Mouse (Mus musculus) embryonic facial prominence, embryonic 11.5 days (tissue): ENCODE results near the gene Slc36a1. TPM values are rescaled to one million over a fixed set of nuclear protein-coding genes. Genes with fewer than 3 reads are reported as not detected.

Source experiments
- ATAC-seq: fragments of 200-750 bp; cut with Nextera tagmentation; replicated peaks from 2 replicates; pipeline ENCODE4 v1.8.0; 2017; ENCODE audit warnings: low read depth; ENCODE audit not compliant: insufficient number of reproducible peaks, low FRiP score, low TSS enrichment
- DNase-seq: peaks from one replicate; pipeline ENCODE4 v3.0.0-alpha.2; 2015; ENCODE audit warnings: low spot score
- H3K27ac ChIP-seq: fragments of 300-500 bp; sonication (generic); replicated peaks from 2 replicates; pipeline ENCODE4 v1.5.1; 2014; ENCODE audit warnings: mild to moderate bottlenecking, low read depth, low read length, control low read depth
- H3K27me3 ChIP-seq: fragments of 300-500 bp; sonication (generic); 2 replicates; pipeline ENCODE4 v1.6.1; 2014; ENCODE audit warnings: mild to moderate bottlenecking, low read length, moderate library complexity, mixed read lengths; ENCODE audit not compliant: control insufficient read depth, insufficient read depth
- H3K36me3 ChIP-seq: fragments of 300-500 bp; sonication (generic); replicated peaks from 2 replicates; pipeline ENCODE4 v1.6.1; 2014; ENCODE audit warnings: low read depth, mild to moderate bottlenecking, low read length, moderate library complexity, mixed read lengths; ENCODE audit not compliant: control insufficient read depth, insufficient read depth
- H3K4me1 ChIP-seq: fragments of 300-500 bp; sonication (generic); 2 replicates; pipeline ENCODE4 v1.6.1; 2014; ENCODE audit warnings: low read length, mixed read lengths; ENCODE audit not compliant: control insufficient read depth, insufficient read depth
- H3K4me2 ChIP-seq: fragments of 300-500 bp; sonication (generic); 2 replicates; pipeline ENCODE4 v1.6.1; 2014; ENCODE audit warnings: low read depth, mild to moderate bottlenecking, control low read depth, low read length, moderate library complexity
- H3K4me3 ChIP-seq: fragments of 300-500 bp; sonication (generic); 2 replicates; pipeline ENCODE4 v1.5.1; 2014; ENCODE audit warnings: low read depth, low read length, control low read depth
- H3K9ac ChIP-seq: fragments of 300-500 bp; sonication (generic); replicated peaks from 2 replicates; pipeline ENCODE4 v1.6.1; 2014; ENCODE audit warnings: mild to moderate bottlenecking, control low read depth, low read length
- H3K9me3 ChIP-seq: fragments of 300-500 bp; sonication (generic); replicated peaks from 2 replicates; pipeline ENCODE4 v1.6.1; 2016; ENCODE audit warnings: mild to moderate bottlenecking, low read length, inconsistent platforms, mixed read lengths; ENCODE audit not compliant: control insufficient read depth
- WGBS: fragments of 180-500 bp; shearing (Covaris S2); extraction: QIAGEN DNeasy Blood & Tissue Kit; methylation state at CpG from one replicate; pipeline ENCODE4 v1.1.7; 2014; 5-methylcytosine and 5-hydroxymethylcytosine counted together
- polyA plus RNA-seq: library from polyadenylated mRNA; unstranded; fragments of >200 nt; fragmentation: Nextera tagmentation; extraction: Ambion mirVana; gene quantifications from 2 replicates; pipeline ENCODE4 v1.2.1, GENCODE M21; 2014

The Slc36a1 gene
- polyA plus RNA-seq, 1 experiment from 2014 or later = 1.9 TPM

DNA sequence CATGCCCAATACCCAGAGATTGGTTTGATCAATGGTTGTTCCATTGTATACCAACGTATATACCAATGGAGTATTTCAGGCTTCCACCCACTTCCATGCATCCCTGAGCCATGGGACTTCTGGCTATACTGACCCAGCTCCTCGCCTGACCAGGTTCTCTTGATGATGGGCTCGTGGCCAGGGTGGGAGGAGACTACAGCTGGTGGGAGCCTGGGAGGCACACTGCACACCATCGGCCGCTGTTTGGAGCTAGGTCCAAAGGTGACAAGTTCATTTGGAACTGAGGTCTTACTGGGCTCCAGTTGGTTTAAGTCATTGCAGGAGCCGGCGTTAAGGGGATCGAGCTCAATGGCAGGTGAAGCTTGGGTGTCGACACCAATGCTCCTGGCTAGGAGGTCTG is 49.2 kb downstream of the Slc36a1 start:
- Histone ChIP-seq H3K4me2 (no peak overlapping the region), H3K4me1 (no peaks in the 10 kb centered on the region), H3K4me3 (no peak overlapping the region), H3K27me3 (no peaks in the 10 kb centered on the region), H3K9ac (no peak overlapping the region), H3K36me3 (no peaks in the 10 kb centered on the region), H3K9me3 (no peaks in the 10 kb centered on the region), H3K27ac (no peak overlapping the region)
- no peak for ATAC-seq
- 93% methylated on average over 9 of the region's 9 CpGs for WGBS
- DNase-seq = no peak

DNA sequence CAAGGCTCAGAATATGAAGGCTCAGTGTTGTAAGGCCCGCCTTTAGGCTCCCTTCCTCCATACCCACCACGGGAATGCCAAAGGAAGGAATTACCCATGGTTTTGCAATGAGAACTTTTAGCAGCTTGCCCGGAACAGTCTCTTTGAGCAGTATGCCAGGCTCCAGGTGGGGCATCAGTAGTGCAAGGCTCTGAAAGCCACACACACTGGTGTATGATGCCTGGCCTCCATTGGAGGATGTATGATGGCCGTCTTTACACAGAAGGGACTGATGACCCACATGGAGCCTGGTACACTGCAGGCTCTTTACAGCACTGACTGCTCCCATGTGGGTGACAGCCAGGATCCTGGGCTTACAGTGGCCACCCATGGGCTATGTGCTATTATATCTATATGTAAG is 57.0 kb downstream of the Slc36a1 start:
- Histone ChIP-seq H3K4me3 (no peak overlapping the region), H3K36me3 (no peaks in the 10 kb centered on the region), H3K9me3 (no peaks in the 10 kb centered on the region), H3K27ac (no peak overlapping the region), H3K4me1 (no peaks in the 10 kb centered on the region), H3K9ac (no peak overlapping the region), H3K4me2 (no peak overlapping the region), H3K27me3 (no peaks in the 10 kb centered on the region)
- ATAC-seq (no peak), DNase-seq (no peak)
- 89% methylated on average over 4 of the region's 4 CpGs for WGBS

DNA sequence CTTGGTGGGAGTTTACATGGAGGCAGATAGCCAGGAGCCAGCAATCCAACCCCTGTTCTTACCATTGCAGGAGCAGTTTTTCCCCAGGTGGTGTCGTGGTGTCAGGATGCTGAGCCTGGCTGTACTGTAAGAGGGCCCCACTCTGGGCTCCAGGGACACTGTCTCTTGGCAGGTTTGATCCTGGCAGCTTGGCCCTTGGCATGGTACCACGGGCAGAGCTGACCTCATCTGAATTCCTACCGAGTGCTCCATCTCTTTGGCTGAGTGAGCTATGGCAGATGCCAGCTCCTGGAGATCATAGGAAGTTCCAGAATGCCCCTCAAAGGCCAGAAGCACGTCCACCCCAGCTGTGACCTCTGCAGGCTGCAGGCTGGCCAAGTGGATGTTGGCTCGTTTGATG is 57.9 kb downstream of the Slc36a1 start:
- DNase-seq (no peak), ATAC-seq (no peak)
- H3K4me3 ChIP-seq = no peak overlapping the region
- no peaks in the 10 kb centered on the region for H3K27me3 ChIP-seq
- H3K4me2 ChIP-seq = no peak overlapping the region
- no peaks in the 10 kb centered on the region for H3K4me1 ChIP-seq
- H3K9ac ChIP-seq = no peak overlapping the region
- H3K27ac ChIP-seq = no peak overlapping the region
- no peaks in the 10 kb centered on the region for H3K9me3 ChIP-seq
- no peaks in the 10 kb centered on the region for H3K36me3 ChIP-seq
- 73% methylated on average over 5 of the region's 5 CpGs for WGBS

DNA sequence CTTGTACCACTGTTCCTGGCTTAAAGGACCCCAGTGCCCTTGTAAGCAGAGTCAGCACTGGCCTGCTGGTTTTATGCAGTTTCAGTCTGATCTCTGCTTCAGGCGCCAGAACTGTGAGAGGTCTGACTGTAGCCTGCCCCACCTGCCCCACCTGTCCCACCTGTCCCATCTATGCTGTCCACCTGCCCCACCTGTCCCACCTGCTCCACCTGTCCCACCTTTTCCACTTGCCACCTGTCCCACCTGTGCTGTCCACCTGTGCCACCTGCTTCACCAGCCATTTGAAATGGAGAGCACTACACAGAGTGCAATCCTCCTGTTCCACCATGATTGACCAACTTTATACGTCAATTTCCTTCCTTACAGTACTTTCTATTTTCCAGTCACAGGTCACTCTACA is 60.2 kb downstream of the Slc36a1 start:
- Histone ChIP-seq H3K4me2 (no peak overlapping the region), H3K4me1 (no peaks in the 10 kb centered on the region)

DNA sequence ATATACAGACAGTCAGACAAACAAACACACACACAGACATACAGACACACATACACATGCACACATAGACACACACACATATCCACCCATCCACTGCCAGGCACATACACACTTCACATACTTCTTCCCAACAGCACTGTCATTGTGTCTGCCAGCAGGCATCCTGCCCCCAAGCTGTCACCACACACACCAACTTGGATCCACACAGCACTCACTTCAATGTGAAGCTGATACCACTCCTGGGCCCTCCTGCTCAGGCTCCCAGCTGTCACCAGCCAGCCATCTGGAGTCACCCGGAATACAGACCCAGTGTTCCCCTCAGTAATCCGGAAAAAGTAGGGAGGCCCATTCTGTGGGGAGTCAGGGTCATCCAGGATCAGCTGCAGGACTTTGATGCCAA is 61.5 kb downstream of the Slc36a1 start:
- Histone ChIP-seq H3K9ac (no peak overlapping the region), H3K27ac (no peak overlapping the region), H3K9me3 (no peaks in the 10 kb centered on the region), H3K27me3 (no peaks in the 10 kb centered on the region), H3K4me1 (no peaks in the 10 kb centered on the region), H3K4me3 (no peak overlapping the region), H3K4me2 (no peak overlapping the region), H3K36me3 (no peaks in the 10 kb centered on the region)
- DNase-seq (no peak), ATAC-seq (no peak)
- 47% methylated on average over 2 of the region's 2 CpGs for WGBS

More for the DNA sequence above, 60.2 kb downstream of the Slc36a1 start:
- Histone ChIP-seq H3K36me3 (no peaks in the 10 kb centered on the region), H3K9me3 (no peaks in the 10 kb centered on the region), H3K4me3 (no peak overlapping the region), H3K9ac (no peak overlapping the region), H3K27ac (no peak overlapping the region), H3K27me3 (no peaks in the 10 kb centered on the region)
- ATAC-seq (no peak), DNase-seq (no peak)
- WGBS = 77% methylated on average over 2 of the region's 2 CpGs

DNA sequence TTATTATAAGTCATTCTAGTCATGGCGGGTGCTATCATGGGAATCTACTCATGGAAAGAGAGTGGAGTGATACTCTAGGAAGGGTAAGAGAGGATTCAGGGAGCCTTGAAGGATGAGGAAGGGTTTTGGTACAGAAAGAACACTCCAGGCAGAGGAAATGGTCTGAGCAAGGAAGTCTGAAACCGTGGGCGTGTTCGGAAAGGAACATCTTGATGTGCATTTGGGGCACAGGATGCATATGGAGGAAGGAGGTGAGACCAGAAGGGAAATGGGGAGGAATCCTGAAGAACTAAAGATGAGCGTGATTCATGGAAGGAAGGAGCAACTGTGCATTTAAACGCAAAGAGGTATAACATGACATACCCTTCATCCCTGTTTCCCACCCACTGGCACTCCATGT is 64.4 kb downstream of the Slc36a1 start:
- no peak overlapping the region for H3K27ac ChIP-seq
- no peak overlapping the region for H3K4me3 ChIP-seq
- no peaks in the 10 kb centered on the region for H3K27me3 ChIP-seq
- no peak overlapping the region for H3K4me2 ChIP-seq
- no peak overlapping the region for H3K9ac ChIP-seq
- 89% methylated on average over 6 of the region's 6 CpGs for WGBS
- H3K4me1 ChIP-seq = no peaks in the 10 kb centered on the region
- DNase-seq (no peak), ATAC-seq (no peak)
- no peaks in the 10 kb centered on the region for H3K36me3 ChIP-seq
- H3K9me3 ChIP-seq = no peaks in the 10 kb centered on the region

DNA sequence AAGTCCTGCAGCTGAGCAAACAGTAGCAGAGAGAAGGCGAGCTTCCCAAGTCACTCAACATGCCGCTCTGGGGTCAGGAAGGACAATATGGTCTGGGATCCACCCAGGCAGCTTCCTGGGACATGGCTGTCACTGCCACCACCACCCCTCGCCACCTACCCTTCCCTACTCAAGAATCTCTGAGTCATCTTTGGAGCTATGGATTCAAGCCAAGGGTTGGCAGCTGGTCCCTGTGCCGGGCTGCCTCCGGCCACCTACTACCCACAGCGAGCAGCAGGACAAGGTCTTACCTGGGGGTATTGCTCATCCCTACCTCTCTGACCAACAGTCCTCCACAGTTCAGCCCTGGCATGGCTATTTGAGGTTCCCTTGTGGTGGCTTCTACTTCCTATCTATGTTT is 70.6 kb downstream of the Slc36a1 start:
- ATAC-seq (no peak), DNase-seq (no peak)
- Histone ChIP-seq H3K9me3 (no peaks in the 10 kb centered on the region), H3K36me3 (no peaks in the 10 kb centered on the region), H3K27me3 (no peaks in the 10 kb centered on the region), H3K4me2 (no peak overlapping the region), H3K9ac (no peak overlapping the region), H3K4me1 (no peaks in the 10 kb centered on the region), H3K4me3 (no peak overlapping the region), H3K27ac (no peak overlapping the region)
- WGBS = 83% methylated on average over 6 of the region's 6 CpGs
